Mouse (Mus musculus) embryonic fibroblast, embryonic 13.5 days (primary cell): Measurements from ENCODE around the gene Ciao2a. TPM values are rescaled to one million over a fixed set of nuclear protein-coding genes. Genes with fewer than 3 reads are reported as not detected.

Experiments used
- H3K27ac ChIP-seq: 2 replicates; pipeline ENCODE4 v1.5.1; 2012; ENCODE audit warnings: low read length, control low read depth, inconsistent platforms; ENCODE audit not compliant: insufficient read depth
- H3K4me1 ChIP-seq: 2 replicates; pipeline ENCODE4 v1.6.1; 2011; ENCODE audit warnings: low read length; ENCODE audit not compliant: control insufficient read depth, insufficient read depth
- H3K4me3 ChIP-seq: 2 replicates; pipeline ENCODE4 v1.5.1; 2011; ENCODE audit warnings: mild to moderate bottlenecking, control low read depth, low read length; ENCODE audit not compliant: insufficient read depth
- CTCF ChIP-seq: IDR thresholded peaks from 2 replicates; pipeline ENCODE4 v1.5.1; 2011; ENCODE audit warnings: mild to moderate bottlenecking, control low read depth, low read length, moderate library complexity, borderline replicate concordance; ENCODE audit not compliant: insufficient read depth
- POLR2A ChIP-seq: IDR thresholded peaks from 2 replicates; pipeline ENCODE4 v1.6.1; 2011; ENCODE audit warnings: low read depth, mild to moderate bottlenecking, control low read depth, low read length, moderate library complexity
- polyA plus RNA-seq: library from polyadenylated mRNA; stranded (reverse); fragments of >200 nt; gene quantifications from 2 replicates; pipeline ENCODE4 v1.2.4, GENCODE M21; 2011; ENCODE audit warnings: low read depth; ENCODE audit not compliant: missing spikeins, insufficient read length

Gene Ciao2a
- polyA plus RNA-seq: 46.9 and 48.2 TPM in 2 replicates

DNA sequence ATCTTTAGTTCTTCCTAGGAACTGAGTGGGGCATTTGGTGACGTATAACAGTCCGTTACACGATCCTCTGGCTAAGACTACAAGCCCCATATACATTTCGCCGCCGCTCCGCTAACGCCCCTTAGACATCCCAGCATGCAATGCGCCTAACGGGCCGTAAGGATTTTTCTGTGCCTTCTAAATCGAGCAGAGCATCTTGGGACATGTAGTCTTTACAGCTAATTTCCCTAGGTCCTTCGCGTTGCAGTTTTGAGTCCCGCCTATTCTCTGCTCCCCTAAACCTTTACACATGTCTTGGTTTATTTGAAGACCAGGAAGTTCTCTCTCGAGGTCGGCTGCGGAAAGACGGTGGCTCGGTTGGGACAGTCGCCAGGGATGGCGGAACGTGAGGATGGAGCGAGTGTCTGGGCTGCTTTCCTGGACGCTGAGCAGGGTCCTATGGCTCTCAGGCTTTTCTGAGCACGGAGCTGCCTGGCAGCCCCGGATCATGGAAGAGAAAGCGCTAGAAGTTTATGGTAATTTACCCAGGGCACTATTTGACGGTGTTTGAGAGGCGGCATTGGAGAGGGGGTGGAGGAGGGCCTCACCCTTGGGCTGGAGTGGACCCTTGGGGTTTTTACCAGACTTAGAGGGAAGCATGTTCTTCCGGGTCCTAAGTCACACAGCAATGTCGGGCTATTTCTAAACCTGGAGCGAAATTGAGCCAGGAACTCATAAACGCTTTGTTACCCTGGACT is at the start of gene Ciao2a, which contains the start of gene Snx1:
Gene Ciao2a (plus strand): TSS at position 156 of the 737 bp plus-strand sequence.
Gene Snx1 (minus strand): TSS at position 132 of the 737 bp plus-strand sequence.
- Histone ChIP-seq H3K4me1 (no peaks in the 10 kb centered on the region), H3K27ac (peak within 1 kb of the TSS; percentile 67), H3K4me3 (peak within 1 kb of the TSS; percentile 49)
- no peak for TF ChIP-seq CTCF
- TF ChIP-seq POLR2A: peak; percentile 55

DNA sequence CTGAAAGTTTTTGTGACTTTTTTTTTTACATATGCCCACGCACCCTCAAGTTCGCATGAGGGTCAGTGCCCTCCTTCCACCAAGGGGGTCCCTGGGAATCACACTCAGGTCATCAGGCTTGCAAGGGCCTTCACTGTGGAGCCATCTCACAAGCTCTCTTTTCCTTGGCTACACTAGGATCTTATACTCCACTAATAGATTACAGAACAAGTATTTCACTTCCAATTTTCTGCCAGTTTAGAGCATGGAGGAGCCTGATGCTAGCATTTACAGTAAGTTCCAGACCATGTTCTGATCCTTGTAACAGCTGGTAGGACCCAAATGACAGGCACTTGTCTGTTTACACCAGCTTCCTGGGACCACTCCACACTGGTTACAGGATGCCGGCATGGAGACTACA is 48.3 kb upstream of the Ciao2a start:
- H3K4me1 ChIP-seq: no peaks in the 10 kb centered on the region; the same call in 1 of the 2 replicates
- no peak for TF ChIP-seq POLR2A
- TF ChIP-seq CTCF: no peak
- H3K27ac ChIP-seq: no peak overlapping the region
- no peak overlapping the region for H3K4me3 ChIP-seq

DNA sequence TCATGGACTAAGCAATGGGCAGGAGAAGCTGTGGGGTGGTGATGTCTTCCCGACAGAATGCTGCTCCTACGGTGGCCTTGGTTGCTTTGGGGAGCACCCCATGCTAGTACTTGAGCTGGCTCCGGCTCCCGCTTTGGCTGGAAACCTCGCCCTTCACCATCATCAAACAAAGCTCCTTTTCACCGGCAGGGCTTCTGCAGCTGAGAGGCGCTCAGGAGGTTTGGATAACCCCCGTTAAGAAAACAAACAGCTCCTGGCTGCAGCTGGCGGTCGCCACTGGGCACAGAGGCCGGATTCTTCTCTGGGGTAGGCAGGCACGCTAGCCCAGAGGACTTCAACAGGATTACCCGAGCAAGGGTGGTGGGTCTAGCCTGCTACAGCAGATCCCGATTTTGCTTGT is 47.9 kb upstream of the Ciao2a start:
- no peak overlapping the region for H3K4me3 ChIP-seq

GRCm38 (mm10) chr9:66080804-66081459 is 45.5 kb upstream of the Ciao2a start:
- TF ChIP-seq CTCF (no peak), POLR2A (no peak)
- H3K4me3 ChIP-seq: no peak overlapping the region
- H3K27ac ChIP-seq: no peak overlapping the region
- H3K4me1 ChIP-seq: no peaks in the 10 kb centered on the region; the same call in 1 of the 2 replicates

More for the DNA sequence above, 47.9 kb upstream of the Ciao2a start:
- H3K4me1 ChIP-seq: no peaks in the 10 kb centered on the region; the same call in 1 of the 2 replicates
- TF ChIP-seq POLR2A (no peak), CTCF (no peak)
- no peak overlapping the region for H3K27ac ChIP-seq

GRCm38 (mm10) chr9:66081999-66082398 is 44.4 kb upstream of the Ciao2a start:
- H3K27ac ChIP-seq: no peak overlapping the region
- no peaks in the 10 kb centered on the region; the same call in 1 of the 2 replicates for H3K4me1 ChIP-seq
- no peak overlapping the region for H3K4me3 ChIP-seq
- TF ChIP-seq CTCF (no peak), POLR2A (no peak)

- no peak overlapping the region for H3K4me3 ChIP-seq
- TF ChIP-seq POLR2A: no peak
- no peak for TF ChIP-seq CTCF
- no peak overlapping the region for H3K27ac ChIP-seq
- no peaks in the 10 kb centered on the region for H3K4me1 ChIP-seq
Measured at GRCm38 (mm10) chr9:66084171-66084570, 42.2 kb upstream of the Ciao2a start.

DNA sequence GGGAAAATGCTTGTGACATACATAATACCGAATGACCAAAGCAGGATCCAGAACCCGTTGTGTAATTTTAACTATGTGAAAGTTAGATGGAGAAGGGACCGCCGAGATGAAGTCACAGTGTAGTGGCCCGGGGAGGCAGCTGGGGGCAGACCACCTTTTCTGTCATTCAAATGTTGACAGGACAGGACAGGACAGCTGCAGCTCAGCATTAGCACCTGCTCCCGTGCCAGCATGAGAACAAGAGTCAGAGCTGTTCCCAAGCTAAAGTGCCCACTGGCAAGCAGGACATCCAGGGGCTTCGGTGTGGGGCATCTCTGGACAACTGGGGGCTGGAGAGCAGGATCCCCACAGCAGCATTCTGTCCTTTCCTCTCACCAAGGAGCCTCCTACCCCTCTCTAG is 39.3 kb upstream of the Ciao2a start:
- TF ChIP-seq CTCF (no peak), POLR2A (no peak)
- Histone ChIP-seq H3K4me3 (no peak overlapping the region), H3K27ac (no peak overlapping the region), H3K4me1 (no peaks in the 10 kb centered on the region)

GRCm38 (mm10) chr9:66088411-66088810 is 38.0 kb upstream of the Ciao2a start:
- Histone ChIP-seq H3K27ac (no peak overlapping the region), H3K4me1 (no peaks in the 10 kb centered on the region), H3K4me3 (no peak overlapping the region)
- TF ChIP-seq POLR2A (no peak), CTCF (peak; percentile 73)

GRCm38 (mm10) chr9:66090593-66091244 is 35.7 kb upstream of the Ciao2a start:
- Histone ChIP-seq H3K27ac (no peak overlapping the region), H3K4me1 (no peaks in the 10 kb centered on the region), H3K4me3 (no peak overlapping the region)
- no peak for TF ChIP-seq POLR2A
- TF ChIP-seq CTCF: no peak
